Mouse (Mus musculus) bone marrow, adult 2 months (tissue): ENCODE data around the gene Pbrm1.

Source experiments
- CTCF ChIP-seq: fragments of 200-500 bp; IDR thresholded peaks from 2 replicates; pipeline ENCODE4 v1.5.1; 2011; ENCODE audit warnings: low read length, control low read depth; ENCODE audit not compliant: control insufficient read depth, insufficient read depth
- POLR2A ChIP-seq: fragments of 200-500 bp; IDR thresholded peaks from 2 replicates; pipeline ENCODE4 v1.6.1; 2011; ENCODE audit warnings: low read depth, mild to moderate bottlenecking, control low read depth, low read length, borderline replicate concordance; ENCODE audit not compliant: control insufficient read depth

DNA sequence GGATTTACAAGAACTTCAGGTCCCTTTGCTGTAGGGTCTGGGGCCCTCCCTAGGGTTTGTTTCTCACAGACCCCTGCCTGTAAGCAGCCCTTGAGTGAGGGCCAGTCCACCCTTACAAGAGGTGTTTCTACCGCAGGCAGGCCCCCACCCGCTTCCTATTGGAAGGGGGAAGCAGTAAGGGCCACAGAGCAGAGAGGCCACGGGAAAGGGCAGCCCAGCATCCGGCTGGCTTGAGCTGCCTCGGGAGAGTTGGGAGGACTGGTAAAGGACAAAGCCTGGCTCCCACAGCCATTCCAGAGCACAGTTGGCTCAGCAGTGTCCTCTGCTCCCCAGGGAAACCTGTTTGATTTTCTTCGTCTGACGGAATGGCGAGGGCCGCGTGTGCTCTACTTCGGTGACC is 118.9 kb downstream of the Pbrm1 start:
- TF ChIP-seq POLR2A (no peak), CTCF (no peak)
